Mouse (Mus musculus) ES-Bruce4 (cell line): ENCODE measurements around the gene Rpl10-ps3.

Source experiments
- EP300 ChIP-seq: IDR thresholded peaks from 2 replicates; pipeline ENCODE4 v1.6.1; 2011; ENCODE audit warnings: low read depth, low read length; ENCODE audit not compliant: insufficient read depth
- POLR2A ChIP-seq: IDR thresholded peaks from one replicate; pipeline ENCODE4 v1.8.1; 2011; ENCODE audit warnings: low read length; ENCODE audit not compliant: insufficient read depth

DNA sequence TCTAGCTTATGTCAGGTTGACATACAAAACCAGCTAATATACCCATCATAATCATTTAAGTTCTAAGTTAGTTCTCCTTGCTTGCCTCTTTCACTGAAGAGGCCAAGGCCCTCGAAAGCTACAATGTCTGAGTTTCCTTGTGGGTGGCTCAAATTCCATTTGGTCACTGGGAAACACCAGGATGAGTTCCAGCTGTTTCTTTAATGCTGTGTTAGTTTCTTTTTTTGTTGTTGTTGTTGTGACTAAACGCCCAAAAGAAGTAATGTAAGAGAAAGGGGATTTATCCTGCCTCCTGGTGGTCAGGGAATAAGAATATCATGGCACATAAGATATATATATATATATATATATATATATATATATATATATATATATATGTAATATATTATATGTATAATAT is 39.7 kb downstream of the Rpl10-ps3 start:
- TF ChIP-seq POLR2A (no peak), EP300 (no peak)
